Mouse (Mus musculus) macrophage (primary cell): ENCODE measurements around the gene Soga3. TPM values are rescaled to one million over a fixed set of nuclear protein-coding genes. Genes with fewer than 3 reads are reported as not detected.

Experiments used
- H3K27ac ChIP-seq: fragments of 350-480 bp; formaldehyde crosslinking; 2 replicates; pipeline ENCODE4 v1.9.0; 2021
- H3K36me3 ChIP-seq: fragments of 350-480 bp; formaldehyde crosslinking; 2 replicates; pipeline ENCODE4 v1.9.0; 2021; ENCODE audit errors: inconsistent target
- H3K4me3 ChIP-seq: fragments of 350-480 bp; formaldehyde crosslinking; 2 replicates; pipeline ENCODE4 v1.9.0; 2021; ENCODE audit errors: inconsistent target
- H3K79me2 ChIP-seq: fragments of 350-480 bp; formaldehyde crosslinking; 2 replicates; pipeline ENCODE4 v1.9.0; 2021; ENCODE audit errors: inconsistent target
- WGBS: methylation state at CpG from one replicate; pipeline ENCODE4 v1.1.7; 2026; ENCODE audit warnings: inconsistent platforms; ENCODE audit not compliant: missing documents; 5-methylcytosine and 5-hydroxymethylcytosine counted together
- polyA plus RNA-seq: library from polyadenylated mRNA; stranded (reverse); fragments of 250-400 nt; gene quantifications from 3 replicates; pipeline ENCODE4 v1.2.4, GENCODE M21; 2018; ENCODE audit warnings: inconsistent platforms

The Soga3 gene
- polyA plus RNA-seq, 1 experiment from 2014 or later: not detected

GRCm38 (mm10) chr10:29180210-29180609, 36.6 kb downstream of the Soga3 start:
- Histone ChIP-seq H3K27ac (no peak overlapping the region), H3K4me3 (no peak overlapping the region), H3K79me2 (no peaks in the 10 kb centered on the region), H3K36me3 (no peaks in the 10 kb centered on the region)
- 90% methylated on average over 3 of the region's 3 CpGs for WGBS

- no peak overlapping the region for H3K4me3 ChIP-seq
- H3K36me3 ChIP-seq: no peaks in the 10 kb centered on the region
- H3K79me2 ChIP-seq: no peaks in the 10 kb centered on the region
- no peak overlapping the region for H3K27ac ChIP-seq
- 83% methylated on average over 1 of the region's 2 CpGs for WGBS
Measured at GRCm38 (mm10) chr10:29181046-29181445, 37.4 kb downstream of the Soga3 start.

GRCm38 (mm10) chr10:29193769-29194168, 50.1 kb downstream of the Soga3 start:
- Histone ChIP-seq H3K36me3 (no peaks in the 10 kb centered on the region), H3K79me2 (no peaks in the 10 kb centered on the region), H3K27ac (no peak overlapping the region), H3K4me3 (no peak overlapping the region)

- Histone ChIP-seq H3K79me2 (no peaks in the 10 kb centered on the region), H3K4me3 (no peak overlapping the region), H3K36me3 (no peaks in the 10 kb centered on the region), H3K27ac (no peak overlapping the region)
- 93% methylated on average over 32 of the region's 33 CpGs for WGBS
Measured at GRCm38 (mm10) chr10:29196811-29197210, 53.2 kb downstream of the Soga3 start.

GRCm38 (mm10) chr10:29198642-29199041, 55.0 kb downstream of the Soga3 start, which contains the start of gene Gm49353:
TSS of gene Gm49353 (plus strand) at chr10:29198954.
- Histone ChIP-seq H3K36me3 (no peaks in the 10 kb centered on the region), H3K27ac (no peak within 1 kb of the TSS), H3K4me3 (no peak within 1 kb of the TSS), H3K79me2 (no peaks in the 10 kb centered on the region)
- 92% methylated on average over 7 of the region's 7 CpGs for WGBS

- Histone ChIP-seq H3K4me3 (no peak overlapping the region), H3K36me3 (no peaks in the 10 kb centered on the region), H3K79me2 (no peaks in the 10 kb centered on the region), H3K27ac (no peak overlapping the region)
- WGBS: 73% methylated on average over 3 of the region's 3 CpGs
Measured at GRCm38 (mm10) chr10:29199835-29200234, 56.2 kb downstream of the Soga3 start.

- Histone ChIP-seq H3K4me3 (no peak overlapping the region), H3K36me3 (no peaks in the 10 kb centered on the region), H3K79me2 (no peaks in the 10 kb centered on the region), H3K27ac (no peak overlapping the region)
- 86% methylated on average over 1 of the region's 1 CpGs for WGBS
Measured at GRCm38 (mm10) chr10:29200609-29201008, 57.0 kb downstream of the Soga3 start.

- Histone ChIP-seq H3K4me3 (no peak overlapping the region), H3K36me3 (no peaks in the 10 kb centered on the region), H3K27ac (no peak overlapping the region), H3K79me2 (no peaks in the 10 kb centered on the region)
Measured at GRCm38 (mm10) chr10:29206730-29207129, 63.1 kb downstream of the Soga3 start.

- WGBS: 58% methylated on average over 3 of the region's 3 CpGs
- no peak overlapping the region for H3K4me3 ChIP-seq
- no peaks in the 10 kb centered on the region for H3K79me2 ChIP-seq
- H3K36me3 ChIP-seq: no peaks in the 10 kb centered on the region
- no peak overlapping the region for H3K27ac ChIP-seq
Measured at GRCm38 (mm10) chr10:29208735-29209134, 65.1 kb downstream of the Soga3 start.

- H3K4me3 ChIP-seq: no peak within 1 kb of the TSS
- H3K36me3 ChIP-seq: no peaks in the 10 kb centered on the region
- no peak within 1 kb of the TSS for H3K27ac ChIP-seq
- WGBS: 34% methylated on average over 4 of the region's 4 CpGs
- no peaks in the 10 kb centered on the region for H3K79me2 ChIP-seq
Measured at GRCm38 (mm10) chr10:29211453-29211852, 67.8 kb downstream of the Soga3 start, which contains the start of gene 9330159F19Rik. TSS of gene 9330159F19Rik (plus strand) at chr10:29211606.

GRCm38 (mm10) chr10:29213534-29214100, 70.0 kb downstream of the Soga3 start:
- H3K4me3 ChIP-seq: no peak overlapping the region
- WGBS: 80% methylated on average over 3 of the region's 3 CpGs
- H3K27ac ChIP-seq: no peak overlapping the region
- no peaks in the 10 kb centered on the region for H3K79me2 ChIP-seq
- H3K36me3 ChIP-seq: no peaks in the 10 kb centered on the region

- 95% methylated on average over 1 of the region's 1 CpGs for WGBS
- Histone ChIP-seq H3K79me2 (no peaks in the 10 kb centered on the region), H3K36me3 (no peaks in the 10 kb centered on the region), H3K27ac (no peak overlapping the region), H3K4me3 (no peak overlapping the region)
Measured at GRCm38 (mm10) chr10:29216957-29217356, 73.3 kb downstream of the Soga3 start.

GRCm38 (mm10) chr10:29217451-29217850, 73.8 kb downstream of the Soga3 start:
- no peaks in the 10 kb centered on the region for H3K36me3 ChIP-seq
- no peaks in the 10 kb centered on the region for H3K79me2 ChIP-seq
- WGBS: 79% methylated on average over 2 of the region's 2 CpGs
- H3K27ac ChIP-seq: no peak overlapping the region
- H3K4me3 ChIP-seq: no peak overlapping the region

GRCm38 (mm10) chr10:29225329-29225728, 81.7 kb downstream of the Soga3 start:
- H3K79me2 ChIP-seq: no peaks in the 10 kb centered on the region
- no peaks in the 10 kb centered on the region for H3K36me3 ChIP-seq
- 87% methylated on average over 4 of the region's 4 CpGs for WGBS
- no peak overlapping the region for H3K27ac ChIP-seq
- H3K4me3 ChIP-seq: no peak overlapping the region

- Histone ChIP-seq H3K79me2 (no peaks in the 10 kb centered on the region), H3K27ac (no peak overlapping the region)
- WGBS: 83% methylated on average over 2 of the region's 2 CpGs
Measured at GRCm38 (mm10) chr10:29231208-29231607, 87.6 kb downstream of the Soga3 start.

More at GRCm38 (mm10) chr10:29231208-29231607, 87.6 kb downstream of the Soga3 start:
- no peak overlapping the region for H3K4me3 ChIP-seq
- H3K36me3 ChIP-seq: no peaks in the 10 kb centered on the region
